Mouse (Mus musculus): Measurements from ENCODE around the gene Prss53. TPM values are rescaled to one million over a fixed set of nuclear protein-coding genes. Genes with fewer than 3 reads are reported as not detected.

The Prss53 gene
- polyA plus RNA-seq, 1 experiment from 2014 or later, result 1.5 TPM

DNA sequence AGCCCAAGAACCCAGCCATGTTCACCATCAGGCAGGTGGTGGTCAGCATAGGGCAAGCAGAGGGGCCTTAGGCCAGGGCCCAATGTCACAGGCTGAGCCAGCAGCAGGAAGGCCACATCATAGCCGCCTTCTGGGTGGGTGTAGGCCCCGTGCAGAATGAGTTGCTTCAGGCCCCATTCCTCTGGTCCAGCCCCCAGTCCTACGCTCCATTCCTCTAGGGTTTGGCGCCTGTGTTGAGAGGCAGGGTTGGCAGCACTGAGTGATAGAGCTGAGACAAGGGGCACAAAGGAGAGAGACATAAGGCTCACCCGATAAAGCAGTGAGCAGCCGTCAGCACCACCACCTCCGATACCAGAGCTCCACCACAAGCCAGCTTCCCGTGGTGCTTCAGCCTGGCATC, 3.6 kb downstream of the Prss53 start:
- Histone ChIP-seq H3K4me1 (replicated peaks) (peaks cover 23% of the 10 kb centered on the region), H3K9me3 (no peaks in the 10 kb centered on the region), H3K4me3 (no peak overlapping the region), H3K36me3 (peaks cover 71% of the 10 kb centered on the region), H3K27me3 (no peaks in the 10 kb centered on the region), H3K4me2 (no peak overlapping the region), H3K9ac (no peak overlapping the region), H3K27ac (replicated peaks) (no peak overlapping the region)
- WGBS, result 84% methylated on average over 8 of the region's 8 CpGs
- ATAC-seq (ENCODE audit: low FRiP score, low read depth), result no peak

DNA sequence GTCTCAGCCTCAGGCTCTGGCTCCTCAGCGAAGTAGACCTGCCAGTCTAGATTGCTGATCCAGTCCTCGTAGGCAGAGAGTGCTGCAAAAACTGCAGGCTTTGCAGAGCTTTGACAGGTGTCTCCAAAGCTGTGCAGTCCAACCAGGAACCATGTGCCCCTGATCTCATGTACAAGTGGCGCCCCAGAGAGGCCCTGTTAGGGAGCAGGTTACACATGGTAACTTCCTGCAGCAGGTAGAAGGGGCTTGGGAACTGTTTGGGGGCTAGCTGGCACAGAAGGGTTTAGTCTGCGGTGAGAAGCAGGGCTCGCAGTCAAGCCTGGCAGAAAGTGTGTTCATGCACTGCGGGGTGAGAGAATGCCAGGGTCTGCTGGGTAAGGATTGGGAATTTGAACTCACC, 4.2 kb downstream of the Prss53 start:
- Histone ChIP-seq H3K27ac (replicated peaks) (no peak overlapping the region), H3K36me3 (peaks cover 77% of the 10 kb centered on the region), H3K9me3 (no peaks in the 10 kb centered on the region), H3K4me2 (no peak overlapping the region), H3K4me1 (replicated peaks) (peaks cover 23% of the 10 kb centered on the region), H3K27me3 (no peaks in the 10 kb centered on the region), H3K4me3 (no peak overlapping the region), H3K9ac (no peak overlapping the region)
- no peak for ATAC-seq (ENCODE audit: low FRiP score, low read depth)
- 95% methylated on average over 6 of the region's 6 CpGs for WGBS

DNA sequence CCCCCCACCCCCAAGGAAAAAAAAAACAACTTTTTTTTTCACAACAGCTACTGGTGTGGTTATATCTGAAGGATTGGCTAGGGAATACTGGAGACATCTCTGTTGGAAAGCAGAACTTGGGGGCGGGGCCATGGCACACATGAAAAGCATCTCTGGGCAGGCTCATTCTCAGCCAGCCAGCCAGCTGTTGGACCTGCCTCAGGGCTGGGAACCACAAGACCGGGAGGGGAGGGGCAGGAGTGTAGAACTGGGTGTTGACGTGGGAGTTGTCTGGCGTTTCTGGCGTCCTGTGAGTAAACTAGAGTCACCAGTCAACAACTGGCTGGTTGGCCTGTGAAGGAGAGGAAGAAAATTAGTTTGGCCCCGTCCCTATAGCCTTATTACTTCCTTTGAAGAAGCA, 4.8 kb downstream of the Prss53 start:
- no peaks in the 10 kb centered on the region for H3K9me3 ChIP-seq
- no peaks in the 10 kb centered on the region for H3K27me3 ChIP-seq
- no peak overlapping the region for H3K9ac ChIP-seq
- H3K4me2 ChIP-seq, result no peak overlapping the region
- whole genome bisulfite sequencing, result 77% methylated on average over 6 of the region's 6 CpGs
- no peak for ATAC-seq (ENCODE audit: low FRiP score, low read depth)
- H3K27ac ChIP-seq (replicated peaks), result no peak overlapping the region
- H3K4me1 ChIP-seq (replicated peaks), result peaks cover 23% of the 10 kb centered on the region
- H3K4me3 ChIP-seq, result no peak overlapping the region
- H3K36me3 ChIP-seq, result peaks cover 83% of the 10 kb centered on the region

DNA sequence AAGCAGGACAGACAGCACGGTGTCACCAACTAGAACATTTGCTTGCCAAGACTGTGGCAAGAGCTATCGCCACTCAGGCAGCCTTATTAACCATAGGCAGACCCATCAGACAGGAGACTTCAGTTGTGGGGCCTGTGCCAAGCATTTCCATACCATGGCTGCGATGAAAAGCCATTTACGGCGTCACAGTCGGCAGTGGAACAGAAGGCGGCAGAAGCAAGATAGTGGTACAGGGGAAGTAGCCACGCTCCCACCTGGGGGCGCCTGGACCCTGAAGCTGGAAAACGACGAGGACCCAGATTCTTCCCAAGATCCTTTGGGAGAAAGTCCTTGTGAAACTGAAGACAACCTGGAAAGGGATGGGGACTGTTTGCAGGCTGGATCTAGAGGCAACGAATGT, 10.3 kb downstream of the Prss53 start:
- Histone ChIP-seq H3K27ac (replicated peaks) (no peak overlapping the region), H3K4me1 (replicated peaks) (peaks cover 27% of the 10 kb centered on the region), H3K9me3 (no peaks in the 10 kb centered on the region), H3K27me3 (no peaks in the 10 kb centered on the region), H3K4me2 (no peak overlapping the region), H3K4me3 (no peak overlapping the region), H3K9ac (no peak overlapping the region), H3K36me3 (peaks cover 66% of the 10 kb centered on the region)
- ATAC-seq (ENCODE audit: low FRiP score, low read depth), result no peak
- 89% methylated on average over 12 of the region's 12 CpGs for WGBS

DNA sequence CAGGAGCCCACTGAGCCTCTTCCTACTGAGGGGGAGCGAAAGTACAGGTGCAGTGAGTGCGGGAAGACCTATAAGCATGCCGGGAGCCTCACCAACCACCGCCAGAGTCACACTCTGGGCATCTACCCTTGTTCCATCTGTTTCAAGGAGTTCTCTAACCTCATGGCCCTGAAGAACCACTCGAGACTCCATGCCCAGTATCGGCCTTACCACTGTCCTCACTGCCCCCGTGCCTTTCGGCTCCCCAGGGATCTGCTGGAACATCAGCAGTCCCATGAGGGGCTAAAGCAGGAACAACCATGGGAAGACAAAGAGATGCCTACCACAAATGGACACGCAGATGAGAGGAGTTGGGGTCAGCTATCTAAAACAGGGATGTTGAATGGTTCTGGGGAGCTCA, 11.5 kb downstream of the Prss53 start:
- H3K4me1 ChIP-seq (replicated peaks), result peaks cover 29% of the 10 kb centered on the region
- peaks cover 57% of the 10 kb centered on the region for H3K36me3 ChIP-seq
- 96% methylated on average over 9 of the region's 9 CpGs for WGBS
- no peak overlapping the region for H3K9ac ChIP-seq
- no peak overlapping the region for H3K27ac ChIP-seq (replicated peaks)
- H3K9me3 ChIP-seq, result no peaks in the 10 kb centered on the region
- H3K27me3 ChIP-seq, result no peaks in the 10 kb centered on the region
- H3K4me2 ChIP-seq, result no peak overlapping the region
- H3K4me3 ChIP-seq, result no peak overlapping the region
- ATAC-seq (ENCODE audit: low FRiP score, low read depth), result no peak

DNA sequence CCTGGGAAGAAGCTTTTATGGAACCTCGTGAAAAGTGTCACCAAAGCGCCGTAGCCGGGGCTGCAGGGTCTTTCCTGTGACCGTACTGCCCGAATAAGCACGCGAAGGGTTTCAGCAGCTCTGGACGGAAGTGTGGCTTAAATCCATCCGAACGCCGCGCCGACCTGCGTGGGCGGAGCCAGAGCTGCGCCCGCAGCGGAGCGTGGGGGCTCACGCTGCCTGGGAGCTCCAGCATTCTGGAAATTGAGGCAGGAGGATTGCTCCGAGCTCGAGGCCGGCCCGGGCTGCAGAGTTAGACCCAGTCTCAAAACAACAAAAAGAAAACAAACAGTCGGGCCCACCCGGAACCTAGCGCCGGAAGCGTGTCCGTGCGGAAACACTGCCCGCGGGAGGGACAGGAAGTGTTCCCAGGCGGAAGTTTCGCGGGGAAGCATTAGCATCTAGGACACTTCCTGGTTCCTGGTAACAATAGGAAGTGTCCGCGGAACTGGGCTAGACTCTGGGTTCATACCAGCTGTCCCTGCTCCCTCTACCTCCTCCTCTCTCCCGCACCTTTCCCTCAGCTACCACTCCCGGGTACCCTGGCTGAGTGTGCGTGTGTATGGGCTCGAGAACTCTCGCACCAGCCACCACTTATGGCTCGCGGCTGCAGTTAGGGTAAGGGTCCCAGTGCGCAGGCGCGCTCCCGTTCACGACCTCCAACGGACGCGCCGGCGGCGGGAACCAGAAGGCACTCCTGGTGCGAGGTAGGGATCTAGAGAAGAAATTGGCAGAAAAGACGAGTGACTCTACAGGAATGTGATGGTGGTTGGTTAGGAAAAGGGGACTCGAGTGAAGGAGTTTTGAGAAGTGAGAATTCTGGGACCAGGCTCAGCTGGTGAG, 14.1 kb downstream of the Prss53 start, which contains the start of gene Zfp668:
Gene Zfp668, minus strand, starts transcription at position 362 of the 882 bp plus-strand sequence.
- peak; percentile 69 for ATAC-seq (ENCODE audit: low FRiP score, low read depth)
- under 1% methylated on average over 60 of the region's 60 CpGs for WGBS
- Histone ChIP-seq H3K4me2 (peak within 1 kb of the TSS; percentile 76), H3K27me3 (no peaks in the 10 kb centered on the region), H3K36me3 (peaks cover 33% of the 10 kb centered on the region), H3K4me1 (replicated peaks) (peaks cover 34% of the 10 kb centered on the region), H3K4me3 (peak within 1 kb of the TSS; percentile 90), H3K9ac (peak within 1 kb of the TSS; percentile 96), H3K9me3 (no peaks in the 10 kb centered on the region), H3K27ac (replicated peaks) (peak within 1 kb of the TSS; percentile 100)

DNA sequence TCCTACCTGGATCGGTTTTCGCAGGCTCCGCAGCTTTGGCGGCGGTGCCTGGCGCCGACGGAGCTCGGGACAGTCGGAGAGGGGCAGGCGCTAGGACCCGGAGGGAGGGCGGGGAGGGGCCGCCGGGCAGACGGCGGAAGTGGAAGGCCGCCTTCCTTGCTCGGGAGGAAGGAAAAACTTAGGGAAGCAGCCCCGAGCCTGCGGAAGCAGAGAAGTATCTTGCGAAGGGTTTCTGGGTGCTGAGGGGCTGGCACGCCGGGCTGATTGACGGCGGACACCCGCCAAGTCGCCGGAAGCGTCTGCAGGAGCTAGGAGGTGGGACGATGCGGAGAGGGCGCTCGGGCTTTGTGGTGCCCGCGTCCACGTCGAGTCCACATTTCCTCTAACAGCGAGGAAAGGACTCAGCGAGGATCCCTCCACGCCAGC, 14.7 kb downstream of the Prss53 start, which contains the start of gene Zfp646:
Gene Zfp646, plus strand, starts transcription at position 181 of the 426 bp plus-strand sequence.
- Histone ChIP-seq H3K27me3 (no peaks in the 10 kb centered on the region), H3K36me3 (peaks cover 27% of the 10 kb centered on the region), H3K27ac (replicated peaks) (peak within 1 kb of the TSS; percentile 100), H3K4me3 (peak within 1 kb of the TSS; percentile 90), H3K9me3 (no peaks in the 10 kb centered on the region), H3K9ac (peak within 1 kb of the TSS; percentile 96), H3K4me2 (peak within 1 kb of the TSS; percentile 76), H3K4me1 (replicated peaks) (peaks cover 34% of the 10 kb centered on the region)
- under 1% methylated on average over 41 of the region's 41 CpGs for WGBS
- ATAC-seq (ENCODE audit: low FRiP score, low read depth), result peak; percentile 88

DNA sequence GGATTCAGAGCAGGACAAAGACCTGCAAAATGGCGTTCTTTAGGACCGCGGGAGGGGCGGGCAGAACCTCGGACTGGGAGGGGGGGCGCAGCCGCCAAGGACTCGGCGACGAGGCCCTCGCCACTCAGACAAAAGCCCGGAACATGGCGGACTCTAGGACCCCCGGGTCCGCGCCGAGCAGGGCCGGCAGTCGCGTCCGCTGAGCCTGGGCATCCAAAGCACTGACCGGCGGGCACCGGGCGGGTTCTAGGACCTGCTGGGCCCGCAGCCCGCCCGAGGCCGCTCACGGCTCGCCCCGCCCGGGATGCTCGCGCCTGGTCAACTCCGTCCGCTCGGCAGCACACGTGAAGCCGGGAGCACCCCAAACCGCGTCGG, 15.2 kb downstream of the Prss53 start:
- Histone ChIP-seq H3K27ac (replicated peaks) (peak overlapping the region; percentile 100), H3K9me3 (no peaks in the 10 kb centered on the region), H3K4me3 (peak overlapping the region; percentile 90), H3K9ac (peak overlapping the region; percentile 96), H3K4me1 (replicated peaks) (peaks cover 34% of the 10 kb centered on the region), H3K4me2 (peak overlapping the region; percentile 76), H3K27me3 (no peaks in the 10 kb centered on the region), H3K36me3 (peaks cover 25% of the 10 kb centered on the region)
- ATAC-seq (ENCODE audit: low FRiP score, low read depth), result peak; percentile 96
- under 1% methylated on average over 31 of the region's 43 CpGs for WGBS

DNA sequence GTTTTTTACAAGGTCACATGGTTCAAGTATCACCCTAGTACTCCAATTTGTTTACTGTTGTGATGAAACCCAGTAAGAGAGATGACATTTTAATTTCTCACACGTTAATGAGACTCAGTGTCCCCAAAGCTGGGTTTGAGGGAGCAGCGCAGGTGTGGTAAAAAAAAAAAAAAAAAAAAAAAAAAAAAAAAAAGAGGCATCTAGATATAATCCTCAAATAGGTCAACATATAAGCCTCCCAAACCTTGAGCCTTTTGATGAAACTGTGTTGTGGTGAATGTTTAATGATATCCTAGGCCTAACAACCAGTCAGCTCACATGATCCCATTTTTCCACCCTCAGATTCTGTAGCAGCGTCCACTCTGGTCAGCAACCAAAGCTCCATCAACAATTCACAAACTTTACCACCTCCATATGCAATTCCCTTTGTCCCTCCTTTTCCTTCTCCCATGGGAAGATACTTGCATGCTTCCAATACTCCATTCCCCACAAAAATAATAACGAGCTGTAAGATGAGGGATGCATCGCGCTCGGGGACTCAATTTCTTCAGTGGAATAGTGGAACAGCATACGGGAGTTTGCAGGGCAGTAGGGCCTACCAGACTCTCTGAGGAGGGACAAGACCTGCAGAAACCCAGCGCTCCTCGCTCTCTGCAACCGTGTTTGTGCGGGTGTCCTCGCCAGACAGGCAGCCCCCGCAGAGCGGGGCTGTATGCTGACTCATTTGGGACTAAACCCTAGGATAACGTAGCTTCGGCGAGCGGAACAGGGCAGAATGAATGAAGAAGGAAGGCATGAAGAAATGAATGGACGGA, 15.8 kb downstream of the Prss53 start:
- peak overlapping the region; percentile 96 for H3K9ac ChIP-seq
- H3K9me3 ChIP-seq, result no peaks in the 10 kb centered on the region
- peak; percentile 52 for ATAC-seq (ENCODE audit: low FRiP score, low read depth)
- peak overlapping the region; percentile 90 for H3K4me3 ChIP-seq
- no peaks in the 10 kb centered on the region for H3K27me3 ChIP-seq
- 3% methylated on average over 20 of the region's 20 CpGs for WGBS
- peaks cover 23% of the 10 kb centered on the region for H3K36me3 ChIP-seq
- H3K27ac ChIP-seq (replicated peaks), result peak overlapping the region; percentile 100
- peak overlapping the region; percentile 76 for H3K4me2 ChIP-seq
- peaks cover 34% of the 10 kb centered on the region for H3K4me1 ChIP-seq (replicated peaks)

DNA sequence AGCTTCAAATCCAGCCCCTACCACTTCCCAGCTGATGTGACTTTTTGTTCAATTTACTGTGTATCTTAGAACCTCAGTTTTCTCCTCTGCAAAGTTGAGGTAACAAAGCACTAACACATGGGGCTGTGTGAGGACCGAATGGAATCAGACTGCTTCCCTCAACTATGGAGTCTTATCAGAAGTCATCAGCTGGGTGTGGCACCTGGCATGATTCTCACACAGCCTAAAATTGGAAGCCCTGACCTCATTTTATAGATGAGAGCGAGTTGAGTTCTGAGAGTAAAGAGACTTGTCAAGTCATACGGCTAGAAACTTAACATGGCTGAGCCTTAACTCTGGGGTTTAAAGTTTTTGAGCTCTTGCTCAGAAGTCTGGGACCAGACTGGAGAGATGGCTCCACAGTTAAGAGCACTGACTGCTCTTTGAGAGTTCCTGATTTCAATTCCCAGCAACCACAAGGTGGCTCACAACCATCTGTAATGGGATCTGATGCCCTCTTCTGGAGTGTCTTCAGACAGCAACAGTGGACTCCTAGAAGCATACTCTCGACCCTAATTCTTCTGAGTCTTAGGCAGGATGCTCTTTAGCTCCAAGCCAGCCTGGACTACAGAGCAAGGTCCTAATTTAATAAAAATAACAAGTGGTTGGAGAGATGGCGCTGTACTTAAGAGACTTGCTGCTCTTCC, 20.5 kb downstream of the Prss53 start:
- ATAC-seq (ENCODE audit: low FRiP score, low read depth), result no peak
- WGBS, result 83% methylated on average over 5 of the region's 5 CpGs
- Histone ChIP-seq H3K4me2 (no peak overlapping the region), H3K27me3 (no peaks in the 10 kb centered on the region), H3K4me1 (replicated peaks) (peaks cover 34% of the 10 kb centered on the region), H3K4me3 (no peak overlapping the region), H3K27ac (replicated peaks) (no peak overlapping the region), H3K9ac (no peak overlapping the region), H3K9me3 (no peaks in the 10 kb centered on the region), H3K36me3 (peaks cover 32% of the 10 kb centered on the region)

DNA sequence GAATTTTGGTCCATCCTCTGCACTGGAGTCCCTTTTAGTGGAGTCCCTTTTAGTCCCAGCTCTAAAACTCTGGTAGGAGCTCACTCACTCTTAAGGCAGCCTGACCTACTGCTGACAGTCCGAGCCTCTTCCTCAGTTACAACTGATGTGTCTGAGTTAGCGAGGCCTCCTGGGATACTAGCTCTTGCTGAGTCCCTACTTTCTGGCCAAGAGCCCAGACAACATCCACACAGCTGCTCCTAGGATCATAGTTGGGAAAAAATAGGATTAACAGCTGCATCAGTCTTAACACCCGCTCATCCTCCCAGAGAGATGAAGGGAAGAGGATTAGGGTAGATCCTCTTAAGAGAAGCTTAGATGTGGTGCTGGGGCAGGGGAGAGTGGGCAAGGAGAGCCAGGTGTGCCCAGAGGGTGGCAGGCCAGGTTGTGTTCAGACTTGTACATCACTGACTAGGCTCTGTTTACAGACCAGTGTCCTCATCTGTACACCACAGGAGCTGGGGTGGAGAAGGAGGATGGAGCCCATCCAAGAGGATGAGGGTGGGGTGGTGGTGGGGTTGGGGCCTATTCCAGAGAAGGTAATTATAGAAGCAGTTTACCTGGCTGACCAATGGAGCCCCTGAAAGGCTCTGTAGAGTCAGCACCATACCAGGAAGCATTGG, 21.5 kb downstream of the Prss53 start:
- H3K27ac ChIP-seq (replicated peaks), result 0 out of 2 replicates have a peak overlapping the region, but pooled peaks have one; percentile 8
- peaks cover 29% of the 10 kb centered on the region for H3K4me1 ChIP-seq (replicated peaks)
- H3K4me2 ChIP-seq, result no peak overlapping the region
- H3K36me3 ChIP-seq, result peaks cover 37% of the 10 kb centered on the region
- no peak overlapping the region for H3K4me3 ChIP-seq
- WGBS, result 64% methylated on average over 3 of the region's 3 CpGs
- no peaks in the 10 kb centered on the region for H3K27me3 ChIP-seq
- no peaks in the 10 kb centered on the region for H3K9me3 ChIP-seq
- no peak for ATAC-seq (ENCODE audit: low FRiP score, low read depth)
- no peak overlapping the region for H3K9ac ChIP-seq

Measured in hindbrain, embryonic 15.5 days (tissue).